Mouse (Mus musculus): Measurements from ENCODE around the gene Acp7.

- TF ChIP-seq CTCF (conservative IDR thresholded peaks at IDR 0.05; ENCODE audit: insufficient read depth, insufficient read length, low read depth, low read length), result peak; percentile 14; the same call in 1 of the 2 replicates
- no peak for TF ChIP-seq POLR2A (IDR thresholded peaks at IDR 0.05; ENCODE audit: low read depth, low read length)
Observed at GRCm38 (mm10) chr7:28651157-28651556, 20.0 kb upstream of the Acp7 start.

Measured in kidney, adult 2 months (tissue).